Mouse (Mus musculus) heart, postnatal 0 days (tissue): ENCODE data around the gene Slc34a3.

Experiments used
- CTCF ChIP-seq: IDR thresholded peaks from 2 replicates; pipeline ENCODE4 v1.5.1; 2016; ENCODE audit warnings: antibody characterized with exemption, control low read depth, low read depth
- EP300 ChIP-seq: IDR thresholded peaks from 2 replicates; pipeline ENCODE4 v1.6.1; 2016; ENCODE audit warnings: antibody characterized with exemption, low read depth

- TF ChIP-seq CTCF = peak; percentile 22
- TF ChIP-seq EP300 = no peak
Measured at GRCm38 (mm10) chr2:25252331-25252730, 18.2 kb upstream of the Slc34a3 start.
